Mouse (Mus musculus) CD8-positive naive resting alpha-beta T cell, adult 2 months (primary cell): ENCODE results near the gene Srpk3.

Source experiments
- DNase-seq, 2 experiments: peaks; one replicate each; pipeline ENCODE4 v3.0.0; 2022; ENCODE audit warnings: low read depth in 2 of 2, low spot score in 2 of 2

The Srpk3 gene

DNA sequence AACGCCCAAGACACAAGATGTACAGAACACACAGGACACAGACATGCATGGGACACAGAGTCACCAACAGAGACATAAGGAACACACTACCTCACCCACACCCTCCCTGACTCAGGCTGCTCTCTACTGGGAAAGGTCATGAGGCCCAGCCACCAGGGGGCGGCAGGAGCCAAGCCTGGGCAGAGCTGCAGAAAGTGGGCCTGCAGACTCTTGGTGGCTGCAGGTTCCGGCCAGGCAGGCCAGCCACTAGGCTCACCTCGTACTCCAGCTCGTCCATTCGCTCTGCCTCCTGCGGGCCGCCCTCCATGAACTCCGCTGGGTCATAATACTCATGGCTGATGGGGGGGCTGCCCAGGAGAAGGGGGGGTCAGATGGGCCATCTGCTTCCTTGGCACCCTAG, 24.3 kb downstream of the Srpk3 start:
- peak; percentile 51 to 63 for DNase-seq

DNA sequence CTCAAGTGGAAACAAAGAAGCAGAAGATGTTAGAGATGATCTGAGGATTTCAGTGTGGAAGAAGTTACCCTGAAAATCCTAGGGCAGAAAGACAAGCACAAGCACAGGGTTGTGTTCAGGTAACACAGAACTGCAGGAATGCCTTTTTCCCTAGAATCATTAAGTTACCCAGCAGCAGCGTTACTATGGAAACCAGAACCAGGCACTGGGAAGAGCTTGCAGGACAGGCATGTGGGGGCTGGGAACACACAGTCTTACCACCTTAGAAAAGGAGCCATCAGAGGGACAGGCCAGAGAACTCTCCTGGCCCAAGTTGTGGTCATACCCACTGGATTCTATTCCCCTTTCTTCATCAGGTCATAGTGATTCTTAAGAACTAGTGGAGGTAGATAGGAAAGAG, 31.6 kb downstream of the Srpk3 start:
- DNase-seq, result no peak

DNA sequence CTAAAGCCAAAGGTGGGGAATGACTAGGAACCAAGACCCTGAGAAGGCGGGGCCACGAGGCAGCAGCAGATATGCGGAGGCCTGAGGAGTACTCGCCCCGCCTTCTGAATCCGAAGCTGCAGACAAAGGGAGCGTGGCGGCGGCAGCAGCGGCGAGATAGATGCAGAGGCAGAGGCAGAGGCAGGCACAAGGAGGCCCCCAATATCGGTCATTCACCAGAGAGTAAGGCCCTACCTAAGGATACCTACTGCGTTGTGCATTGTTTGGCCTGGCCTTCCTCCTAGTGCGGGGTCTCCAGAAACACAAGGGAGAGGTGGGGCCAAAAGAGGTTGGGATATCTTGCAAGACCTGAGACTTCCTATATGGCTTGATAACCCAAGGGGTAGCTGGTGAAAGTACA, 40.9 kb downstream of the Srpk3 start:
- no peak for DNase-seq

DNA sequence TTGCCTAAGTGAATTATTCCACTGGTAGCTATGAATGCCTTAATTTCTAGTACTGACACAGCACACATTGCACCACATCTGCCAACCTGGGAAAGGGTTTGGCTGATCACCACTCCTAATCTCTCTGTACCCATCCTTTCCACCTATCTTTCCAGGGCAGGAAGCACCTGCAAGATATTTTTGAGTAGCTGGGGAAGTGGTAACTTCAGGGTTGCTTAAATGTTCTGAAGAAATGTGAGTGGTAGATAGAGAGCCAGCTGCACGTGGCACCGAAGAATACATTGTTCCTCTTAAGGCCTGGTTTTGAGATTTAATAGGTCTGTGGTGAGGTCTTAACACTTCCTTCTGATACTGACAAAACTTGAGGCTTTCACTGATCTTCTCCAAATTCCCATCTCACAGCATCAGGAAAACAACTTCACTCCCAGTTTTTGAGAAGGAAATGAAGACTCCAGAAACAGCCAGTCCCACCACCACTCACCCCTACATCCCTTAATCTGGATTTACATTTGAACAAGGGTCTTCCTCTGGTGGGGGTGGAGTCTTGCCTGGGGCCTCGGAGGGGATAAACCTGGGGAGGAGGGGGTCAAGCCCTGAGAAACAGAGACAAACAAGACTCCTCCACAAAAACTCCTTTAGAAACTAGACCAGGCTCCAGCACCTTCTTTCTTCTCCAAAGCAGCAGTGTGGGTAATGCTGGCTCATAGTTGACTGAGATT, 42.5 kb downstream of the Srpk3 start:
- DNase-seq, result no peak

DNA sequence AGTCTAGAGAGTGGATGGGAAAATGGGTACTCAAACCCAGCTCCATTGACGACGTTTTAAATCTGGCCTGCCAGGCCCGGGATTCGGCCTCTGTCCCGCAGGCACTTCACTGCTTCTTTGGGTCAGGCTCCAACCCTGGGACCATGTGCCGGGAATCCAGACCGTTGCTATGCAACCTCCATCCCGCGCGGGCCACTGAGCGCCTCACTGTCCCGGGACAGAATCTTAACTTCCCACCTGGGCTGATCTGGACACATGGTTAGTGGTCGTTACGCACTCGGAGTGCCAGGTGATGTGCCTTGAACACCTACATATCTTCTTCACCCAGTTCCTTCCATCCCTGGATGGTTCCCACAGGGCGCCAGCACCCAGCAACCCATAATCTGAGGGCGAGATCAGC, 49.5 kb downstream of the Srpk3 start:
- no peak for DNase-seq

DNA sequence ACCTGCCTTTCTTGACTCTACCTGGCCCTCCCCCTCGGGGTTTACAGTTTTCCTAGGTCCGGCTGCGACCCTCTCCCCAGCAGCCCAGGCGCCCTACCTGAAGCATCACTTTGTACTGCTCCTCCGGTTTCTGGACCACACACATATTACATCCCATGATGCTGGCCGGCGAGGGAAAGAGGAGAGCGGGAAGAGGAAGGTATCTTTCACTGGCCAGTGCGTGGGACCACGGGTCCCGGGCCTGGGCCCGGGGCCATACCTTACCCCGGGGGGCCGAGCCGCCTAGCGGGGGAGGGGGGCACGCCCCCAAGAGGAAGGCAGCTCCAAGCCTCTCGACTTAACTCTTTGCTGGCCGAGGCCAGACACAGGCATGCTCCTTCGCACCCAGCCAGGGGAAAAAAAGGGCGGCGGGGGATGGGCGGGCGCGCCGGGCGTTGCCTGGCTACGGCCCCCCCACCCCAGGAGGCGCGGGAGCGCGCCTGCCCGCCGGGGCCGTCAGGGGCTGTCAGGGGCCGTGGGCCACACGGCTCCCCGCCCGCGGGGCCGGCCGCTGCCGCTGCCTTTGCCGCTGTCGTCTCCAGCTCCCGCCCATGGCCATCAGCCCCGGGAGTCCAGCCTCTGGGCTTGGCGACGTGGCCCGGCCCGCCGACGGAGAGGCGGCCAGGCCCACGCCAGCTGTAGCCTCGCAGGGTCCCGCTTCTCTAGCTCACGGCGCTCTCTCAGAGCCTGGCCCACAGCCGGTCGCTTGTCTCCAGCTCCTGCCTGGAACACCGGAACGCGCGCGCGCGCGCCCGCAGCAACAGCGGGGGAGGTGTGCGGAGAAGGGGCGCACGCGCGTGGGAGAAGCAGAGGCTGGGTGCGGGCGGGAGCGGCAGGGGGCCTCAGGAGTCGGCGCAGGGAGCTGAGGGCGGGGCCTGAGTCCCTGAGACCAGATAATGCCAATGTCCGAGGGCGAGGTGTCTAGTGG, 50.3 kb downstream of the Srpk3 start, which contains the start of gene Pdzd4:
TSS of gene Pdzd4 (minus strand) at position 785 of the 967 bp plus-strand sequence.
- DNase-seq, result peak; percentile 1 to 35
